Mouse (Mus musculus) T-helper 2 cell (primary cell): Measurements from ENCODE around the gene Pck2.

ENCODE experiments used
- in situ Hi-C: fragments of 300-600 bp; cut with MboI, MseI; formaldehyde crosslinking; loops from one replicate; pipeline ENCODE4 v1.15.1; 2025; ENCODE audit warnings: high pct_unique_total_duplicates

Pck2 gene

GRCm38 (mm10) chr14:55540067-55540786 is at the start of gene Pck2:
Pck2 (plus strand) TSS chr14:55540266.
- in situ Hi-C loops: no loop called here

GRCm38 (mm10) chr14:55490361-55491201 is 49.5 kb upstream of the Pck2 start, which contains the start of gene Carmil3:
Carmil3 (plus strand) TSS chr14:55490651.
- in situ Hi-C loops: loop anchor here (5.0 to 10.0 kb wide), 2 partner anchors 42 to 1084 kb away; partner anchors contain the start of genes Cenpj and Parp4

- in situ Hi-C loops: loop anchor here (5.0 to 10.0 kb wide), 2 partner anchors 41 to 1083 kb away; partner anchors contain the start of genes Cenpj and Parp4
Measured at GRCm38 (mm10) chr14:55491291-55491833, 48.7 kb upstream of the Pck2 start.

- in situ Hi-C loops: loop anchor here (5.0 to 10.0 kb wide), 2 partner anchors 40 to 1083 kb away; partner anchors contain the start of genes Cenpj and Parp4
Measured at GRCm38 (mm10) chr14:55492103-55492502, 48.0 kb upstream of the Pck2 start.

GRCm38 (mm10) chr14:55495509-55496240 is 44.4 kb upstream of the Pck2 start:
- in situ Hi-C loops: loop anchor here (10.0 kb wide), 1 partner anchor 1079 kb away; the partner anchor contains the start of genes Cenpj and Parp4

- in situ Hi-C loops: loop anchor here (10.0 kb wide), 1 partner anchor 1078 kb away; the partner anchor contains the start of genes Cenpj and Parp4
Measured at GRCm38 (mm10) chr14:55496761-55497448, 43.2 kb upstream of the Pck2 start.

GRCm38 (mm10) chr14:55497449-55497821 is 42.6 kb upstream of the Pck2 start:
- in situ Hi-C loops: loop anchor here (10.0 kb wide), 1 partner anchor 1077 kb away; the partner anchor contains the start of genes Cenpj and Parp4

GRCm38 (mm10) chr14:55505612-55506011 is 34.5 kb upstream of the Pck2 start:
- in situ Hi-C loops: no loop called here

- in situ Hi-C loops: no loop called here
Measured at GRCm38 (mm10) chr14:55507801-55508200, 32.3 kb upstream of the Pck2 start.

- in situ Hi-C loops: no loop called here
Measured at GRCm38 (mm10) chr14:55509540-55509939, 30.5 kb upstream of the Pck2 start.

- in situ Hi-C loops: no loop called here
Measured at GRCm38 (mm10) chr14:55510125-55510731, 29.8 kb upstream of the Pck2 start, which contains the start of gene Cpne6. Cpne6 (plus strand) TSS chr14:55510445.

- in situ Hi-C loops: no loop called here
Measured at GRCm38 (mm10) chr14:55511037-55511436, 29.0 kb upstream of the Pck2 start.

- in situ Hi-C loops: no loop called here
Measured at GRCm38 (mm10) chr14:55513927-55514326, 26.1 kb upstream of the Pck2 start.

GRCm38 (mm10) chr14:55515846-55516245 is 24.2 kb upstream of the Pck2 start:
- in situ Hi-C loops: no loop called here

- in situ Hi-C loops: no loop called here
Measured at GRCm38 (mm10) chr14:55518897-55519296, 21.2 kb upstream of the Pck2 start.

- in situ Hi-C loops: no loop called here
Measured at GRCm38 (mm10) chr14:55519604-55520003, 20.5 kb upstream of the Pck2 start.

- in situ Hi-C loops: no loop called here
Measured at GRCm38 (mm10) chr14:55520451-55521361, 19.4 kb upstream of the Pck2 start.

- in situ Hi-C loops: no loop called here
Measured at GRCm38 (mm10) chr14:55524062-55524461, 16.0 kb upstream of the Pck2 start.

- in situ Hi-C loops: no loop called here
Measured at GRCm38 (mm10) chr14:55524785-55525184, 15.3 kb upstream of the Pck2 start, which contains the start of gene Nrl. Nrl (minus strand) TSS chr14:55524981.
